ENCODE assay signal across 9 mouse cellular contexts in genomic region chr1:36571627-36572026, GRCm38 (mm10). TPM values are rescaled to one million over a fixed set of nuclear protein-coding genes. Genes with fewer than 3 reads are reported as not detected.
DNase-seq lines count a peak whose midpoint lies in the region; ATAC-seq and TF ChIP-seq lines count a peak whose summit lies in the region.
"Had no signal": no experiment of that assay in that cellular context is flagged by ENCODE, and none has a peak within 500 bp of the region (broad histone marks: within the 10 kb centered on the region; RNA-seq: fewer than 3 reads in every experiment).

No protein-coding gene starts in this region.

- H3K27me3 ChIP-seq in lung, embryonic 14.5 days (ENCODE audit: insufficient read depth, low read length), result no peaks in the 10 kb centered on the region
- no peaks in the 10 kb centered on the region for H3K27me3 ChIP-seq in forebrain, postnatal 0 days (ENCODE audit: insufficient read depth, low read length)
- H3K27me3 ChIP-seq: embryonic facial prominence, embryonic 12.5 days had no signal

- peak; percentile 80 for DNase-seq in 416B (ENCODE audit: low read depth)
- DNase-seq in adrenal gland, adult 18-20 months (ENCODE audit: low spot score in 2 of 2), result peak; percentile 51 to 60
- DNase-seq in lung, embryonic 14.5 days, result peak; percentile 56
- no peak for DNase-seq in forebrain, postnatal 0 days
- no peak for DNase-seq in Muller cell, postnatal 12 days (ENCODE audit: inconsistent ontology term)
- no peak for DNase-seq in cerebellum, postnatal 14 days

- H3K9me3 ChIP-seq in lung, embryonic 14.5 days (ENCODE audit: low read depth, low read length), result no peaks in the 10 kb centered on the region
- no peaks in the 10 kb centered on the region for H3K9me3 ChIP-seq in forebrain, postnatal 0 days (ENCODE audit: low read length)
- H3K9me3 ChIP-seq: embryonic facial prominence, embryonic 12.5 days had no signal

- no peak overlapping the region for H3K4me2 ChIP-seq in lung, embryonic 14.5 days
- H3K4me2 ChIP-seq in forebrain, postnatal 0 days (ENCODE audit: low read depth), result no peak overlapping the region
- H3K4me2 ChIP-seq: embryonic facial prominence, embryonic 12.5 days had no signal

- H3K9ac ChIP-seq in lung, embryonic 14.5 days, result peak overlapping the region; percentile 9; the same call in 1 of the 2 replicates
- H3K9ac ChIP-seq in forebrain, postnatal 0 days, result no peak overlapping the region
- H3K9ac ChIP-seq: embryonic facial prominence, embryonic 12.5 days had no signal

- no peak overlapping the region for H3K4me3 ChIP-seq in lung, embryonic 14.5 days (ENCODE audit: low read depth, low read length)
- no peak overlapping the region for H3K4me3 ChIP-seq in forebrain, postnatal 0 days (ENCODE audit: low read depth, low read length)
- H3K4me3 ChIP-seq: embryonic facial prominence, embryonic 12.5 days had no signal

- WGBS in lung, embryonic 14.5 days, result 33% methylated on average over 6 of the region's 6 CpGs
- 64% methylated on average over 6 of the region's 6 CpGs for WGBS in forebrain, postnatal 0 days

- H3K36me3 ChIP-seq in lung, embryonic 14.5 days (ENCODE audit: insufficient read depth), result no peaks in the 10 kb centered on the region
- H3K36me3 ChIP-seq in forebrain, postnatal 0 days (ENCODE audit: insufficient read depth), result no peaks in the 10 kb centered on the region
- H3K36me3 ChIP-seq: embryonic facial prominence, embryonic 12.5 days had no signal

- ATAC-seq in hematopoietic stem cell, adult 5-6 weeks (replicated peaks in 1 of 2; ENCODE audit: insufficient read depth in 1 of 2, low FRiP score in 2 of 2, low TSS enrichment in 1 of 2, low read depth in 1 of 2, poor library complexity in 2 of 2, severe bottlenecking in 2 of 2), result peak; percentile 65 to 66
- peak; percentile 29; the same call in 1 of the 2 replicates for ATAC-seq in lung, embryonic 14.5 days (ENCODE audit: insufficient read depth)
- ATAC-seq in forebrain, postnatal 0 days, result no peak
- ATAC-seq in erythroblast, adult 5-6 weeks (replicated peaks; ENCODE audit: low FRiP score, poor library complexity, severe bottlenecking), result no peak

- peaks cover 24% of the 10 kb centered on the region for H3K4me1 ChIP-seq in lung, embryonic 14.5 days (ENCODE audit: insufficient read depth)
- H3K4me1 ChIP-seq in forebrain, postnatal 0 days (ENCODE audit: insufficient read depth), result no peaks in the 10 kb centered on the region

- TF ChIP-seq CTCF in lung, embryonic 14.5 days (IDR thresholded peaks at IDR 0.05; ENCODE audit: low read depth), result no peak
- no peak for TF ChIP-seq CTCF in forebrain, postnatal 0 days (IDR thresholded peaks at IDR 0.05; ENCODE audit: low read depth)

- H3K27ac ChIP-seq in lung, embryonic 14.5 days (ENCODE audit: low read depth), result no peak overlapping the region
- H3K27ac ChIP-seq in forebrain, postnatal 0 days (ENCODE audit: low read depth, low read length), result no peak overlapping the region
- H3K27ac ChIP-seq: embryonic facial prominence, embryonic 12.5 days had no signal

RNA-seq across cellular contexts. Expression of gene Sema4c, which starts 13.5 kb away (rescaled TPM):
- 10 to 100 TPM; 13.7 to 15.8 TPM for total RNA-seq in adrenal gland, adult 18-20 months (2021)
- 1.9 and 3.7 TPM in 2 replicates for total RNA-seq in hematopoietic stem cell, adult 5-6 weeks (2017)
- 2.2 and 2.7 TPM in 2 replicates for polyA plus RNA-seq in lung, embryonic 14.5 days (2014; fragmentation: Nextera tagmentation; extraction: Ambion mirVana)
- total RNA-seq in forebrain, postnatal 0 days (2014; rRNA removed), result 32.8 and 39.1 TPM in 2 replicates
- 17.3 and 24.1 TPM in 2 replicates for polyA plus RNA-seq in forebrain, postnatal 0 days (2015; fragmentation: Nextera tagmentation; extraction: Ambion mirVana)
- not detected in 2 replicates for total RNA-seq in erythroblast, adult 5-6 weeks (2015; ENCODE audit: low replicate concordance)
- 0.56 and 0.60 TPM in 2 replicates for total RNA-seq in erythroblast, adult 5-6 weeks (2017; ENCODE audit: low replicate concordance)

RNA-seq across cellular contexts. Expression of gene Ankrd39, which starts 24.4 kb away (rescaled TPM):
- 10 to 100 TPM; 11.0 to 11.1 TPM for total RNA-seq in adrenal gland, adult 18-20 months (2021)
- 4.7 and 9.0 TPM in 2 replicates for total RNA-seq in hematopoietic stem cell, adult 5-6 weeks (2017)
- polyA plus RNA-seq in lung, embryonic 14.5 days (2014; fragmentation: Nextera tagmentation; extraction: Ambion mirVana), result 18.9 and 19.9 TPM in 2 replicates
- 19.3 and 25.5 TPM in 2 replicates for total RNA-seq in forebrain, postnatal 0 days (2014; rRNA removed)
- polyA plus RNA-seq in forebrain, postnatal 0 days (2015; fragmentation: Nextera tagmentation; extraction: Ambion mirVana), result 21.1 and 23.6 TPM in 2 replicates
- total RNA-seq in erythroblast, adult 5-6 weeks (2015; ENCODE audit: low replicate concordance), result 0.42 TPM in 1 of 2 replicates, not detected in the other
- total RNA-seq in erythroblast, adult 5-6 weeks (2017; ENCODE audit: low replicate concordance), result 0.56 and 1.2 TPM in 2 replicates

RNA-seq across cellular contexts. Expression of gene Gm42417, which starts 32.4 kb away (rescaled TPM):
- not detected for total RNA-seq in adrenal gland, adult 18-20 months (2021)
- total RNA-seq in hematopoietic stem cell, adult 5-6 weeks (2017), result 2.7 and 4.4 TPM in 2 replicates
- polyA plus RNA-seq in lung, embryonic 14.5 days (2014; fragmentation: Nextera tagmentation; extraction: Ambion mirVana), result not detected in 2 replicates
- total RNA-seq in forebrain, postnatal 0 days (2014; rRNA removed), result 0.38 TPM in 1 of 2 replicates, not detected in the other
- 0.27 TPM in 1 of 2 replicates, not detected in the other for polyA plus RNA-seq in forebrain, postnatal 0 days (2015; fragmentation: Nextera tagmentation; extraction: Ambion mirVana)
- total RNA-seq in erythroblast, adult 5-6 weeks (2015; ENCODE audit: low replicate concordance), result not detected in 2 replicates
- total RNA-seq in erythroblast, adult 5-6 weeks (2017; ENCODE audit: low replicate concordance), result not detected in 2 replicates

RNA-seq across cellular contexts. Expression of gene Ankrd23, which starts 34.9 kb away (rescaled TPM):
- total RNA-seq in adrenal gland, adult 18-20 months (2021), result 10 to 100 TPM; 10.3 to 10.6 TPM
- 8.9 and 12.8 TPM in 2 replicates for total RNA-seq in hematopoietic stem cell, adult 5-6 weeks (2017)
- 11.6 and 11.7 TPM in 2 replicates for polyA plus RNA-seq in lung, embryonic 14.5 days (2014; fragmentation: Nextera tagmentation; extraction: Ambion mirVana)
- 6.3 and 9.8 TPM in 2 replicates for total RNA-seq in forebrain, postnatal 0 days (2014; rRNA removed)
- 4.5 and 5.3 TPM in 2 replicates for polyA plus RNA-seq in forebrain, postnatal 0 days (2015; fragmentation: Nextera tagmentation; extraction: Ambion mirVana)
- total RNA-seq in erythroblast, adult 5-6 weeks (2015; ENCODE audit: low replicate concordance), result 3.3 TPM in 1 of 2 replicates, not detected in the other
- 1.0 and 1.4 TPM in 2 replicates for total RNA-seq in erythroblast, adult 5-6 weeks (2017; ENCODE audit: low replicate concordance)

RNA-seq across cellular contexts. Expression of gene Cnnm3, which starts 60.0 kb away (rescaled TPM):
- 10 to 100 TPM; 20.8 to 28.9 TPM for total RNA-seq in adrenal gland, adult 18-20 months (2021)
- 9.4 and 14.3 TPM in 2 replicates for total RNA-seq in hematopoietic stem cell, adult 5-6 weeks (2017)
- 5.4 and 5.9 TPM in 2 replicates for polyA plus RNA-seq in lung, embryonic 14.5 days (2014; fragmentation: Nextera tagmentation; extraction: Ambion mirVana)
- total RNA-seq in forebrain, postnatal 0 days (2014; rRNA removed), result 25.6 and 29.1 TPM in 2 replicates
- polyA plus RNA-seq in forebrain, postnatal 0 days (2015; fragmentation: Nextera tagmentation; extraction: Ambion mirVana), result 3.7 and 4.8 TPM in 2 replicates
- 7.9 and 8.8 TPM in 2 replicates for total RNA-seq in erythroblast, adult 5-6 weeks (2015; ENCODE audit: low replicate concordance)
- 5.7 and 7.4 TPM in 2 replicates for total RNA-seq in erythroblast, adult 5-6 weeks (2017; ENCODE audit: low replicate concordance)

Comparison
In these comparisons a context has a peak if more than half of its experiments do, and no peak if none do; other contexts are left out.
1. DNase-seq: peak in 416B (single experiment), adrenal gland, adult 18-20 months (2 of 2) and lung, embryonic 14.5 days (single experiment); none in forebrain, postnatal 0 days (single experiment), Muller cell, postnatal 12 days (single experiment) and cerebellum, postnatal 14 days (0 of 2).
2. ATAC-seq: peak in hematopoietic stem cell, adult 5-6 weeks (2 of 2) and lung, embryonic 14.5 days (single experiment); none in forebrain, postnatal 0 days (single experiment) and erythroblast, adult 5-6 weeks (single experiment).